Mouse (Mus musculus): ENCODE data around the gene Cd248. TPM values are rescaled to one million over a fixed set of nuclear protein-coding genes. Genes with fewer than 3 reads are reported as not detected.

The Cd248 gene
- 2.0 and 3.4 TPM in 2 replicates for polyA plus RNA-seq (2021; fragmentation: Nextera tagmentation)
- long read RNA-seq, experiment 1, result 0 reads
- long read RNA-seq, experiment 2, transcript Cd248-201 (1 exons, 2,605 nt), result major isoform, 5 of 5 reads
- long read RNA-seq, experiment 2, partial matches to known transcripts, result 0 of 5 reads
- long read RNA-seq, experiment 2, other reads (novel, unspliced or antisense), result 0 of 5 reads

DNA sequence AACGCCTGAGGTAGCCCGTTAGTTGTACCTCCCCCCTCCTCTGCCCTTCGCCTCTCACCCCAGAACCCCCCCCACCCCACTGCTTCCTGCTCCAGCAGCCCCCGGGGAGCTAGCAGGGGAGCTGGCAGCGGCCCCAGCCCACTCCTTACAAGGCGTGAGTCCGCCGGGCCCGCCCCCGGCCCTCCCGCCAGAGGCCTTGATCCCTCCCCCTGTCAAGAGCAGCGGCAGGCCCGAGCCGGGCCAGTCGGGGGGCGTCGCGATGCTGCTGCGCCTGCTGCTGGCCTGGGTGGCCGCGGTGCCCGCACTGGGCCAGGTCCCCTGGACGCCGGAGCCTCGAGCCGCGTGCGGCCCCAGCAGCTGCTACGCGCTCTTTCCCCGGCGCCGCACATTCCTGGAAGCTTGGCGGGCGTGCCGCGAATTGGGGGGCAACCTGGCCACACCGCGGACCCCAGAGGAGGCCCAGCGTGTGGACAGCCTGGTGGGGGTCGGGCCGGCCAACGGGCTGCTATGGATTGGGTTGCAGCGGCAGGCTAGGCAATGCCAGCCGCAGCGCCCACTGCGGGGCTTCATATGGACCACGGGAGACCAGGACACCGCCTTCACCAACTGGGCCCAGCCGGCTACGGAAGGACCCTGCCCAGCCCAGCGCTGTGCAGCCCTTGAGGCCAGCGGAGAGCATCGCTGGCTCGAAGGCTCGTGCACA is at the start of gene Cd248:
Cd248 (plus strand) TSS at position 212 of the 703 bp plus-strand sequence.

DNA sequence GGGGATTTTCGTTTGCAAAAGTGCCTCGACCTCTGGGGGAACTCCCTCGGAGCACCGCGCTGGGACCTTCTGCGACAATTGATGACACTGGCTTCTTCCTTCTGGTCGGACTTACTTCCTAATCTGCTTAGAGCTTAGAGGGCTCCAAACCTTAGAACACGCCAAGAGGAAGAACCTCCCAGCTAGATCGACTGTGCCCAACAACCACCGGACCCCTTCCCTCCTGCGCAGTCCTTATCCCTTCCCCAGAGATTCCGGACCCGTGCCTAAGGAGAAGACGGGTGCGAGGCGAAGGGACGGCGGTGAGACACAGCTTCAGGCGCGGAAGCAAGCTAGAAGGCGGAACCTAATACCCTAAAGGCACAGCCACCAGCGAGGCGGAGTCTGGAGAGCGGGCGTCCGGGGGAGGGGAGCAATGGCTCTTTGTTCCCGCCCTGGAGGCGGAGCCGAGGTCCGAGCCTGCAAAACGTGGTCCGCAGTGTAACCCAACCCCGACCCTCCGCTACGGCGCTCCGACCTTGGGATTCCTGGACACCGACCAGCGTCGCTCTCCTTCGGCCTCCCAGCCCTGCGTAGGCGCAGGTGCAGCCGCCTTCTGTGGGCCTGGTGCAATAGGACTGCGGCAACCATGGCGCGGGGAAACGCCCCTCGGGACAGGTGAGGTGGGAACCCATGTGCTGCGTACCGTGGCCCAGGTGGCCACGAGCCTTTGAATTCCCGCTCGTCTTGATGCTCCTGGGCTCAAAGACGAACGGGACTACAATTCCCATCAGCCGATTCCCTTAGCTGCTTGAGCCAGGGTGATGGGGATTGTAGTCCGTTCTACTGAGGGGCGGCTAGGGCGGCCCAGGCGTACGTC is 44.0 kb upstream of the Cd248 start, which contains the start of gene Slc29a2:
Slc29a2 (plus strand) TSS at position 240 of the 859 bp plus-strand sequence.

DNA sequence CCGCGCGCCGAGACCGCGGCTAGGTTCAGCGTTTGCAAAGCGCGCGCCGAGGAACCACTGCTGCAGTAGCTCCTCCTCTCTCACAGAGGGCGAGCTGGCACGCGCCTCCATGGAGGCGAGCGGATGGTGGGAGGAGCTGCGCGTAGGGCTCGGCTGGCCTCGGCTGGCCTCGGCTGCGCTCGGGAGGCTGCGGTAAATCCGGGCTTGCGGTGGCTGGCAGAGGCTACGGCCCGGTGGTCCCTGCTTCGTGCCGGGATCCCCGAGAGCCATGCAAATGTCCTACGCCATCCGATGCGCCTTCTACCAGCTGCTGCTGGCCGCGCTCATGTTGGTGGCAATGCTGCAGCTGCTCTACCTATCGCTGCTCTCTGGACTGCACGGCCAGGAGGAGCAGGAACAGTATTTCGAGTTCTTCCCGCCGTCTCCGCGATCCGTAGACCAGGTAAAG is 29.1 kb upstream of the Cd248 start, which contains the start of the genes B4gat1 and AC124502.3:
B4gat1 (plus strand) TSS at position 118 of the 448 bp plus-strand sequence.
AC124502.3 (plus strand) TSS at position 183 of the 448 bp plus-strand sequence.

DNA sequence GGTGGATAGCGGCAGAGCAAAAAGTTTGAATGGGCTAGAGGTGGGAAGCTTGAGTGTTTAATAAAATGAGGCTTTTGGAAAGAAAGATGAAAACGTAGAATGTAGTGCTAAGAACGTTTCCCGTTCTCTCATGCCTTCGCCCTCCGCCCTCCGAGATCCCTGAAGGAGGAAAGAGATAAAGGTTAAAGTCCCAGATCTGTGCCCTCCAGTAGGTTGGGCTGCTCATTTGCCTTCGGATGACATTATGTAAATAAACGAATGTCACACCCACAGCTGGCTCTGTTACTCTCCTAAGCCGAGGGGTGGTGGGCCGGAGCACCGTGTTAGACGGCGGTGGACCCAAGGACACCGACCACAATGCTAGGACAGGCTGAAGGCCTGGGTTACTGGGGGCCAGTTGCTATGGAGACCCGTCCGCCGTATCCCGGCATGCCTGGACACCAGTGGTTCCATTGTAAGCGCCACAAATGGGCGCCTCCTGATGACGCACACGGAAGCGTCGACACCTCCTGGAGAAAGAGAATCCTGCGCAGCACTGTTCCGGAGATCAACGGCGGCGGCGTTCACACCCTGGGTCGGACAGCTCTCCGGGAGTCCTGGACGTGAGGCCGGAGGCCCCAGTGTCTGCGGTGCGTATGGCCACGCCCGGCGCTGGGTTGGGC is 26.9 kb upstream of the Cd248 start, which contains the start of gene Brms1:
Brms1 (plus strand) TSS at position 493 of the 662 bp plus-strand sequence.

DNA sequence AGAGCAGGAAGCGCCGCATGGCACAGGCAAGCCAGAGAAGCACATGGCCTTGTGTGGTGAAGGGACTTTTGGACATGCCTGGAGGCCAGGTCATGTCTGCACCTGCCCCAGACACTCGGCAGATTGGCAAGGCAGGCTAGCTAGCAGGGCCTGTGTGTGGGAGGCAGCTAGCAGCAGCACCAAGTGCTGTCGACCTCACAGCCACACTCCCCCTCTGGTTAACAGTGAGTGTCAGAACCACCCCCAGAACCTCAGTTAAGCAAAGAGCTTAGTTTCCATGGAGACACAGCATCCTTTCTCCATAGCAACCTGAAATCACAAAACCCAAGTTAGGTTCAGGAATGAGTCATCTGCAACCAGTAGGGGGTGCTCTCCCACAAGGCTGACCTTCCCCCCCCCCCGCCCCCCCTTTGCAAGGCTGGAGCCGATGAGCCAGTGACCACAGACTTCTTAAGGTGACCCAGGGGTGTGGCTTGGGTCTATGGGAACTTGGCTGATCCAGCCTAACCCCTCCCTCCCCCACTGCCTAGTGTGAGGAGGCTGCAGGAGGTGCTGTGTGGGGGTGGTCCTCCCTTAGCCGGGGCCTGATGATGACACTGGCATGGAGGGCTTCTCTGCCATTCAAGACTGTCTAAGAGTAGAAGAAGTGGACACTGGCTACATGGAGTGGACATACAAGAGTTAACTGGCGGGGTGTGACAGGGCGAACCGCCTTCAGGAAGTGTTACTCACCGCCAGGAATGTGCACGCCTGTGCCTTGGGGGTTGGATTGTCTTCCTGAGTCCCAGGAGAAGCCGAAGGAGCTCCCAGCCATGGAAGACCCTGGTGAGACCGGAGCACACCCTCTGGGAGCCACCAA is 17.6 kb upstream of the Cd248 start, which contains the start of gene Rin1:
Rin1 (plus strand) TSS at position 435 of the 859 bp plus-strand sequence.

DNA sequence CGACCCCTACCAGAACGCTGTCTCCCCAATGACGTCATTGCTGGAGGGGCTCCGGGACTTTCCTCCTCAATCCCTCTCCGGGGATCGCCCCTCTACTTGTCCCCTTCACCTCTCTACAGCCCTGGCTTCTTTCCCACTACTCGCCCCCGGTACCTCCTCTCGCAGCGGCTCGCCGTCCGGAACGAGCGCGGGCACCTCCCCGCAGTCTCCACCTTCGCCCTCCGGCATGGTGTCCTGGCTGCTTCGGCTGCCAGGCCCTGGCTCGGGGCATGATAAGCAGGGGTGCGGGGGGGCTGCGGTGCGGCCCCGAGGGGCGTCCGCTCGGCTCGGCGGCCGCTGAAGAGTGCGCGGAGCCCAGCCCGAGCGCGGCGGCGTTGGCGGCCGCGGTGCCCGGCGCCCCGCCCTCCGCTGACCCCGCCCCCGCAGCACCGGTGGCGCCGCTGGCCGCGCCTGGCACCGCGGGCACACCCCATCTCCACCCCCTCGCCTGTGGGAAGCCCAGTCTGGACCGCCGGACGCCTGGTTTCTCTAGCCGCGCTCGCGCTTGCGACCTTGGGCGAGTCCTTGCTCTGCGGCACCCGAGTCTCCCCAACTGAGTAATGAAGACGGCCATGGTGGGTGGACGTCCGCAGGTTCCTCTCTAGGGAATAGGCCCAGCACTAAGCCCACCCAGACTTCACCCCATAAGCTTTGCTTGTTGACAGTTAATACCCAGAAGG is 17.4 kb downstream of the Cd248 start, which contains the start of gene Tmem151a:
Tmem151a (minus strand) TSS at position 387 of the 719 bp plus-strand sequence.

DNA sequence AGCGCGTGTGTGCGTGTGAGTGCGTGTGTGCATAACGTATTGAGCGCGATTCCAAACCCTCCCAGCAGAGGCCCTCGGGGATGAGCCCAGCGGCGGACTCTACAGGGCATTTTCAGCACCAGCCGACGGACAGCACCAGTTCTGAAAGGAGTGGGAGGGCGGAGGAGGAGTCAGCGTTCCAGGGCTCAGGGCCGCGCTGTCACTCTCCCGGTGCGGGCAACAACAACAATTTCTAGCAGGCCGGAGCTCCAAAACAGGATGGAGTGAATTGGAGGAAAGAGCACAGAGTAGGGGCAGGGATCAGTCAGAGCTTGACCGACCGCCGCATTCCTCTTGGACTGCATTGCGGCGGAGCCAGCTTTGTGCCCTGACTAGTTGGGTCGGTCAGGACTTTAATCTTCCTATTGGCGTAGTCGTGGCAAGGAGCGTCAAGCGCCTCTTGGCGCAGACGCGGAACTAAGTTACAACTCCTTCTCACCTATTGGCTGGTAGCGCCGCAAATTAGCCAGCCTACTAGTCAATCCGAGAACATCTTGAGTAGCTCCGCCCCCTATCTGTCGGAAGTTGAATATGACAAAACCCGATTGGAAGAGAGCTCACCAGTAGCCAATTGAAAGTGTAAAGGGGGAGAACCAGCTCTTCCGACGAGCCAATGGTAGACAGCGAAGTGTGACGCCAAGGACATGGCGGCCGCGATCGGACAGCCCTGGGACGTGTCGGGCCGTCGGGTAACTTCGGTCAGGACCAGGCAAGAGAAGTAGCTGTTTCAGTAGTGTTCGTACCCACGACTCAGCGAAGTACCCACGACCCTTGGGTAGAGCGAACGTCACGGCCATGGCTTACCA is 20.2 kb downstream of the Cd248 start, which contains the start of gene Yif1a:
Yif1a (plus strand) TSS at position 655 of the 845 bp plus-strand sequence.

DNA sequence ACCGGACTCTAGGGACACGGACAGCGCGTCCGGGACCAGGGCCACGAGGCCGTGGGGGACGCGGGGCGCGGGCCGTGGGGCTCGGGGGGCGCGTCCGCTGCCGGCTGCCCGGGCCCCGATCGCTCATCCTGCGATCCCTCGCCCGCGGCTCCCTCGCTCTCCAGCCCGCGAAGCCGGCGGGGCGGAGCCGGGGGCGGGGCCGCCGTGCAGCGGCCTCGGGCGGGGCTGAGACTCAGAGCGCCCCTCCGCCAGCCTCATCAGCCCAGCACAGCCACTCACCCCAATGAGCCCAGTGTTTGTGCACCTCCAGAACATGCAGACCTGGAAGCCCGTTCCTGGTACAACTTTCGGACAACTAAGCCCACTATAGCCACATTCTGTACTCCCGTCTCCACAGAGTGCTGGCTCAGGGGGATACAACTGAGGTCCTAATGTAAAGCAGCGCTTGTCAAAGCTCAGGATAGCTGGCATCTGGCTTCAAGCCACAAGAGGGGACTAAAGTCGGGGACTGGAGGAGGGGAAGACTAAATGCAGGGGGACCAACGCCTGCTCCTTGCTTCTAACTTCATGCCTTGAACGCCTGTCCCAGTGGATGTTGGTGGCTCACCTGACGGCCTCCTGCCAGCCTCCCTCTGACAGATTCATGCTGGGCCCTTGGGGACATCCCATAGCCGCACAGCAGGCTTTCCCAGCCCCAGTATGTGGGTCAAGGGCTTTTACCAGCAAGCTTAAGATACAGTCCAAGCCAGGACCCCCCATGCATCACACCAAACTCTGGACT is 30.7 kb downstream of the Cd248 start, which contains the start of gene Cnih2:
Cnih2 (minus strand) TSS at position 159 of the 781 bp plus-strand sequence.

DNA sequence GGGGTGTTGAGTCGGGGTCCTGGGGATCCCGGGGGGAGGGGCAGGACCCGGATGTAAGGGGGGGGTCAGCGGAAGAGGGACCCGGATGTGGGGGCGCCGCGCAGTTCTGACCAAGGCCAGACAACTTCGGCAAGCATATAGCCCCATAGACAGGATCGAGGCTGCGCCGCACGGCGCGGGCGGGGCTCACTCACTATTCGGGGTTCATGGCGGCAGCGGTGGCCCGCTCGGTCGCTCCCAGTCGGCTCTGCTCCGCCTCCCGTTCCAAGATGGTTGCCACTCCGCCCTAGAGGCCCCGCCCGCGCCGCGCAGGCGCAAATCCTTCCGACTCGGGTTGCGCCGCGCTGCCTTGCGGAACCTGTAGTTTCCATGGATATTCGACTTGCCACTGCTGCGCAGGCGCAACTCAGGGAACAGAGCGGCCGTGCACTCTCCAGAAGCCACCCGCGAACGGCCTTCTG is 38.9 kb downstream of the Cd248 start, which contains the start of gene Rab1b:
Rab1b (minus strand) TSS at position 342 of the 461 bp plus-strand sequence.

DNA sequence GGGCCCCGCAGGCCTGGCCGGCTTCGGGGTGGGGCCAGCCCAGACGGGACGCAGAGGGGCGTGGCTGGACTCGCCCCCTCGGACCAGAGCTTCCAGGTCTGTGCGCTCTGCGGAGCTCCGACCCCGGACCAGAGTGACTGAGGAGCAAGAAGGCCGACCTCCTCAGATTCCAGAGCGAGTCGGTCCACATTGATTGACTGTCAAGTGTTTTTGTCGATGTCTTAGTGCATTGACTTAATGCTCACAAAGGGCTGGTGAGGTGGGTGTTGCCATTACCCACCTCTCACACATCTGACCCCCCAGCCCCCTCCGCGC is 50.5 kb downstream of the Cd248 start, which contains the start of gene Klc2:
Klc2 (minus strand) TSS at position 177 of the 315 bp plus-strand sequence.

Other genes with a start within 250 kb of the Cd248 start
- 41.3 and 45.9 TPM in 2 replicates for gene Ccs, start 228.7 kb upstream of the Cd248 start, polyA plus RNA-seq (2021; fragmentation: Nextera tagmentation)
- 1.6 and 1.7 TPM in 2 replicates for gene Ccdc87, start 228.7 kb upstream of the Cd248 start, polyA plus RNA-seq (2021; fragmentation: Nextera tagmentation)
- 112 TPM in 2 replicates for gene Ctsf, start 212.9 kb upstream of the Cd248 start, polyA plus RNA-seq (2021; fragmentation: Nextera tagmentation)
- gene Actn3, start 190.2 kb upstream of the Cd248 start, polyA plus RNA-seq (2021; fragmentation: Nextera tagmentation), result 0.69 and 1.2 TPM in 2 replicates
- gene Zdhhc24, start 189.4 kb upstream of the Cd248 start, polyA plus RNA-seq (2021; fragmentation: Nextera tagmentation), result 9.4 and 11.3 TPM in 2 replicates
- 10.9 and 14.6 TPM in 2 replicates for gene Bbs1, start 161.4 kb upstream of the Cd248 start, polyA plus RNA-seq (2021; fragmentation: Nextera tagmentation)
- 20.4 and 22.2 TPM in 2 replicates for gene Dpp3, start 139.8 kb upstream of the Cd248 start, polyA plus RNA-seq (2021; fragmentation: Nextera tagmentation)
- gene Peli3, start 125.0 kb upstream of the Cd248 start, polyA plus RNA-seq (2021; fragmentation: Nextera tagmentation), result 7.8 and 8.6 TPM in 2 replicates
- 144 and 145 TPM in 2 replicates for gene Mrpl11, start 105.9 kb upstream of the Cd248 start, polyA plus RNA-seq (2021; fragmentation: Nextera tagmentation)
- 5.2 and 8.9 TPM in 2 replicates for gene Npas4, start 77.8 kb upstream of the Cd248 start, polyA plus RNA-seq (2021; fragmentation: Nextera tagmentation)
- 8.2 and 8.5 TPM in 2 replicates for gene Slc29a2, start 44.2 kb upstream of the Cd248 start, polyA plus RNA-seq (2021; fragmentation: Nextera tagmentation)
- 149 and 162 TPM in 2 replicates for gene B4gat1, start 29.3 kb upstream of the Cd248 start, polyA plus RNA-seq (2021; fragmentation: Nextera tagmentation)
- gene AC124502.3, start 29.2 kb upstream of the Cd248 start, polyA plus RNA-seq (2021; fragmentation: Nextera tagmentation), result 2.2 and 2.6 TPM in 2 replicates
- 27.0 and 31.7 TPM in 2 replicates for gene Brms1, start 26.7 kb upstream of the Cd248 start, polyA plus RNA-seq (2021; fragmentation: Nextera tagmentation)
- 21.3 TPM in 2 replicates for gene Rin1, start 17.6 kb upstream of the Cd248 start, polyA plus RNA-seq (2021; fragmentation: Nextera tagmentation)
- gene Tmem151a, start 17.5 kb downstream of the Cd248 start, polyA plus RNA-seq (2021; fragmentation: Nextera tagmentation), result 118 and 149 TPM in 2 replicates
- gene Yif1a, start 20.5 kb downstream of the Cd248 start, polyA plus RNA-seq (2021; fragmentation: Nextera tagmentation), result 46.2 and 52.4 TPM in 2 replicates
- 84.4 and 102 TPM in 2 replicates for gene Cnih2, start 30.4 kb downstream of the Cd248 start, polyA plus RNA-seq (2021; fragmentation: Nextera tagmentation)
- 152 and 166 TPM in 2 replicates for gene Rab1b, start 39.0 kb downstream of the Cd248 start, polyA plus RNA-seq (2021; fragmentation: Nextera tagmentation)
- 12.8 and 13.5 TPM in 2 replicates for gene Klc2, start 50.5 kb downstream of the Cd248 start, polyA plus RNA-seq (2021; fragmentation: Nextera tagmentation)
- 25.5 and 25.8 TPM in 2 replicates for gene Pacs1, start 205.0 kb downstream of the Cd248 start, polyA plus RNA-seq (2021; fragmentation: Nextera tagmentation)
- 214 and 232 TPM in 2 replicates for gene Sf3b2, start 227.4 kb downstream of the Cd248 start, polyA plus RNA-seq (2021; fragmentation: Nextera tagmentation)
- gene Gal3st3, start 230.3 kb downstream of the Cd248 start, polyA plus RNA-seq (2021; fragmentation: Nextera tagmentation), result 71.6 and 91.0 TPM in 2 replicates